Mouse (Mus musculus) left cerebral cortex, postnatal 10 days (tissue): ENCODE data around the gene Rai14. TPM values are rescaled to one million over a fixed set of nuclear protein-coding genes. Genes with fewer than 3 reads are reported as not detected.

Source experiments
- DNase-seq, 2 experiments: peaks; one replicate each; pipeline ENCODE4 v3.0.0; 2021 to 2022; ENCODE audit warnings: low spot score in 2 of 2, mixed read lengths in 1 of 2; ENCODE audit errors: extremely low spot score in 1 of 2
- intact Hi-C: fragments of 180-260 bp; cut with DNase I; formaldehyde crosslinking; loops from one replicate; pipeline ENCODE4 v1.15.1; 2025
- total RNA-seq, 2 experiments: library from RNA; stranded (reverse); gene quantifications; 2 replicates each; pipeline ENCODE4 v1.2.3; 2021

Rai14 gene
- total RNA-seq, 2 experiments from 2014 or later = 10.1 to 12.4 TPM

- no peak for DNase-seq
- intact Hi-C loops = no loop called here
These were observed 9.1 kb upstream of the Rai14 start for GRCm38 (mm10) chr15:10723507-10723906.

GRCm38 (mm10) chr15:10722629-10723339, 8.4 kb upstream of the Rai14 start:
- DNase-seq = no peak
- intact Hi-C loops = no loop called here

GRCm38 (mm10) chr15:10721259-10721781, 6.9 kb upstream of the Rai14 start:
- DNase-seq = no peak
- intact Hi-C loops = no loop called here

GRCm38 (mm10) chr15:10720671-10721070, 6.2 kb upstream of the Rai14 start:
- intact Hi-C loops = no loop called here
- no peak for DNase-seq

- no peak for DNase-seq
These were observed 5.8 kb upstream of the Rai14 start for GRCm38 (mm10) chr15:10720188-10720587.

DNA sequence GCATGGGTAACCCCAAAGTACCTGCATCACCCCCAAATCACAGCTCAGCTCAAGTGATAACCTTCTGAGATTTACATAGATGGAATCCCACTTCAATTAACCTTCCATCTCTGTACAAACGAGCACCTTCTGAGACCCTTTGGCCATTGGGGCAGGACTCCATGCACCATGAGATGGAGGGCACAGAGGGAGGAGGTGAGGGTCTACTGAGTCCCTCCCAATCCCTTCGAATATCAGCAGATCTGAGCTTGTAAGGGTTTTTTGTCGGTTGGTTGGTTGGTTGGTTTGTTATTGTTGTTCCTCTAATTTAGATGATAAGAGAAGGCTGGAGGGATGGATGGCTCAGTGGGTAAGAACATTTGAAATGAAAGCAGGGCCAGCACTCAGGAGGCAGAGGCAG, 5.1 kb upstream of the Rai14 start:
- intact Hi-C loops = no loop called here
- no peak for DNase-seq

More at GRCm38 (mm10) chr15:10720188-10720587, 5.8 kb upstream of the Rai14 start:
- intact Hi-C loops = no loop called here

- intact Hi-C loops = no loop called here
- DNase-seq = no peak
These were observed 4.3 kb upstream of the Rai14 start for GRCm38 (mm10) chr15:10718763-10719162.

DNA sequence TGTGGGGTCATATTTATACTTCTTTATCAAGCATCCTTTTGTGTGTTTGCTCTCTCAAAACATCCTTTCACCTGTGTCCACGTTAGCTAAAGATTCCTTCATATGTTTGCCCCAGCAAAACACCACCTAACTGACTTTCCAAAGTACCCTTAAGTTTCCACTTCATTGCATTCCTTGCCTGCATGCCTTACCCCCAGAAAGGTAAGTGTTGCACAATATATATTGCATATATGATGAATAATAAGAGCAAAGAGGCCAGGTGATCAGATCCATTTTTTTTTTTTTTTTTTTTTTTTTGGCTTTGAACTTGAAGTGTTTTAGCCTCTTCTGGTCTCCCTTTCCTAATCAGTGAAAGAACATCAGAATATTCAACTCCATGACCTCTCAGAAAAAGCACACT, 2.9 kb upstream of the Rai14 start:
- intact Hi-C loops = no loop called here
- DNase-seq = no peak

GRCm38 (mm10) chr15:10715966-10716365, 1.5 kb upstream of the Rai14 start:
- DNase-seq = no peak
- intact Hi-C loops = no loop called here

DNA sequence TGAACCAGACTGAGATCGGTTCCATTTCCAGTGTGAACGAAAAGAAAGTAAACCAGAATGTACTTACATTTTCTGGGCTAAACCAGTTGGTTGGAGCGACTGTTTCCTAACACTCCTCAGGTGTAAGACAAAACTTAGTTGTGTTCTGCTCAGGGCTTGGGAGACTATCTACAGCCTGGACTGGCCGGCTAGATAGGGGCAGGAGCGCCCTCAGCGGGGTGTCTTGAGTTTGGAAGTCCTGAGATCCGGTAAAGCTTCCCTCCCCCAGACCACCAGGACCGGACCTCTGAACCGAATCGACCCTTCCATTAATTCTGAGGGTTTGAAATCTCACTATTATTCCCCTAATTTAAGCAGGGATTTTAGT, 698 bp upstream of the Rai14 start:
- peak in 1 of 2 experiments; percentile 43 for DNase-seq

GRCm38 (mm10) chr15:10713626-10714316, 653 bp downstream of the Rai14 start:
- intact Hi-C loops = no loop called here
- peak in 1 of 2 experiments; percentile 43 for DNase-seq

More for the DNA sequence above, 698 bp upstream of the Rai14 start:
- intact Hi-C loops = no loop called here

- intact Hi-C loops = no loop called here
- no peak for DNase-seq
These were observed 1.2 kb downstream of the Rai14 start for GRCm38 (mm10) chr15:10713181-10713625.

DNA sequence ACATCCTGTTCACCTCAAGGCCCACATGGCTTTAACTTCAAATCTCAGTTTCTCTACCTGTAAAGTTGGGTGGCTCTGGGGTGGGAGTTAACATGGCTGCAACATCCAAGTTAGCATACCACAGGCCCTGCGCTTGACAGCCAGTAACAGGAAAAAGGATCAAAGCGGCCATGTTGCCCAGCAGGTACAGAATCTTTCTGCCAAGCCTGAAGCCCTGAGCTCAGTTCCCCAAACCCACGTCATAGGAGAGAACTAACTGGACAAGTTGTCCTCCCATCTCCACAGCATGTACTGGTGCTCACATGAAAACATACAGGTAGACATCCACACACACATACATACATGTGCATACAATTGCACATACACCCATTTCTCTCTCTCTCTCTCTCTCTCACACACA, 2.1 kb downstream of the Rai14 start:
- intact Hi-C loops = no loop called here
- DNase-seq = no peak

DNA sequence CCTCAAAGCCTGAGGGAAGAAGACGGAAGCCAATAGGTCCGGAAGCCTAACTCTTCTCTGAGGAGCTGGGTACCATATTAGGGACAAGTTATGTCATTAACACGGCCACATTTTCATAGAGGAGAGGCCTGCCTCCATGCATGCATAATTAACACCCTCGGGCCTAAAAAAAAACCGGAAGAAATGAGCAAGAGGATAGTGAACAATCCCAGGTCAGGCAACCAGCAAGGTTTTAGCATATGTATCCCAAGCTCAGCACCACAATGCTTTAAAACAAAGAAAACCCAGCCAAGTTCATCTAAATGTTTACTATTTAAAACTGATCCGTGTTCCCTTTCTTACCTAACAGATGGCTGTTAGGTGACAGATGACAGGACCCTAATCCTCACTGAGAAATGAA, 3.2 kb downstream of the Rai14 start:
- DNase-seq = no peak
- intact Hi-C loops = no loop called here

DNA sequence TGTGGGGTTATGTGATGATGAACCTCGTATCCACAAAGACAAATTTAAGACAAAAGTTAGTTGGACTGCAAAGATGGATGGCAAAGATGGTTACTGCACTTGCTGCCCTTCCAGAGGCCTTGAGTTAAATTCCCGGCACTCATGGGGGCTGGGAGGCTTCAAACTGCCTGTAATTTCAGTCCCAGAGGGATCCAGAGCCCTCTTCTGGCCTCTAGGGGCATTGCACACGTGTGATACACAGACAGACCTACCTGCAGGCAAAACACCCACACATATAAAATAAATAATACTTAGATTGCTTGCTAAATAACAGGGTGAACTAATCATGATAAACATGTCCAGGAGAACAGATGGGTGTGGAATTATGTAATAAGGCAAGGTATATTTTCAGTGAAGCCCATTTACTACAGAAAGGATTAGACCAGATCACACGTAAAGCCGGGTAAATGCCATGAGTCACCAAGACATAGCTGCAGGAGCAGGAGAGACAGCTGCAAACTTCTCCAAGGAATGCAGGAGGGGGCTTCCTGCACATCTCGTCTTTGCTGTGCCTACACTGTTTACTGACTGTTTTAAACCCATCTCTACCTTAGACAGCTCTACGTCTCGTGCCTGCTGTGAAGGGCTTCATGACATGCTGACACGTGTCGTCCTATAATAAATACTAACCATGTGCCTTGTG, 5.7 kb downstream of the Rai14 start:
- DNase-seq = no peak
- intact Hi-C loops = loop anchor here (10.0 kb wide), 1 partner anchor 204 kb away; no protein-coding TSS in a partner anchor

DNA sequence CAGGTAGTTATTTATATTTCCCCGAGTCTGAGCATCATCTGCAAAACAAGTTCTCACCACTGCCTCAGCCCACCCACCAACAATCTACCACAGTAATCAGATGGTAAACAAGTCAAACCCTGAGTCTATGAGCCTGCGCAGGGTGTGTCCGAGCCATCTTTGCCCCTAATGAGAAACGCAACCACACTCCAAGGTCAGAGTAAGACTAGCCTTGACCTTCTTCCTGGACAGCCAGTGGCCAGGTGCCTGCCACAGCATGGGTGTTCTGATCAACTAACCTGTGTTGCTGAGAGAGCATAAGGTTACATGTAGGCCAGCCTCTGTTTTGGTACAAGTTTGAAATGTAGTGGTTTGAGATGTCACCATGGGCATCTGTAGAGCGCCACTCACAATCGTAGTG, 7.3 kb downstream of the Rai14 start:
- intact Hi-C loops = loop anchor here (10.0 kb wide), 1 partner anchor 202 kb away; no protein-coding TSS in a partner anchor
- no peak for DNase-seq

DNA sequence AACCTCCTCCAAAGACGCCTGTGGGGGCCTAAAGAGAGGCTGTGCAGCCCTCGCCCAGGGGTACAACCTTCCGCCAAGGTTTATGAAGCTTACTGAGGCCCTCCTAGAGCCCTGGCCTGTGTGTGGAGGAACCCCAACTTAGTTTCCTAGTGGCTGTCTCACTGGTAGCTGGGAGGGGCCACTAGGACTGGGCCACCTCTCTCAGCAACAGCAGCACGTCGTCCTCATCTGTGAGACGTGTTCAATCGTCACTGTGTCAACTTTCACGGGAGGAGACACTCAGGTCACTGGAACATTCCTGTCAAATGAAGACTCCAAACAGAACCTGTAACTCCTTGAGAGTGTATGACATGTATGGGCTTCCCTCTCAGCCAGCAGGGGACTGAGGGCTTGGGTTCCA, 8.0 kb downstream of the Rai14 start:
- intact Hi-C loops = loop anchor here (10.0 kb wide), 1 partner anchor 202 kb away; no protein-coding TSS in a partner anchor
- no peak for DNase-seq

GRCm38 (mm10) chr15:10705752-10706151, 8.7 kb downstream of the Rai14 start:
- intact Hi-C loops = loop anchor here (10.0 kb wide), 1 partner anchor 201 kb away; no protein-coding TSS in a partner anchor

GRCm38 (mm10) chr15:10704328-10704727, 10.1 kb downstream of the Rai14 start:
- DNase-seq = no peak
- intact Hi-C loops = loop anchor here (10.0 kb wide), 1 partner anchor 200 kb away; no protein-coding TSS in a partner anchor

More at GRCm38 (mm10) chr15:10705752-10706151, 8.7 kb downstream of the Rai14 start:
- DNase-seq = no peak
